Mouse (Mus musculus) urinary bladder, postnatal 14 days (tissue): Measurements from ENCODE around the gene Hrc.
"Not testable (repeated sequence)": the region's sequence is repeated elsewhere in the genome, so short reads cannot be mapped to it uniquely, and the experiment has no call there.

Source experiments
- DNase-seq: peaks from one replicate; pipeline ENCODE4 v3.0.0; 2021; ENCODE audit warnings: low spot score

Gene Hrc

GRCm38 (mm10) chr7:45333431-45333982 lies 1.6 kb upstream of the Hrc start, which contains the start of gene Trpm4:
TSS of gene Trpm4 (minus strand) at chr7:45333780.
- DNase-seq = peak; percentile 95

GRCm38 (mm10) chr7:45334605-45335004 lies 485 bp upstream of the Hrc start:
- no peak for DNase-seq

- no peak for DNase-seq
These were observed 1.2 kb downstream of the Hrc start for GRCm38 (mm10) chr7:45336319-45336718.

DNA sequence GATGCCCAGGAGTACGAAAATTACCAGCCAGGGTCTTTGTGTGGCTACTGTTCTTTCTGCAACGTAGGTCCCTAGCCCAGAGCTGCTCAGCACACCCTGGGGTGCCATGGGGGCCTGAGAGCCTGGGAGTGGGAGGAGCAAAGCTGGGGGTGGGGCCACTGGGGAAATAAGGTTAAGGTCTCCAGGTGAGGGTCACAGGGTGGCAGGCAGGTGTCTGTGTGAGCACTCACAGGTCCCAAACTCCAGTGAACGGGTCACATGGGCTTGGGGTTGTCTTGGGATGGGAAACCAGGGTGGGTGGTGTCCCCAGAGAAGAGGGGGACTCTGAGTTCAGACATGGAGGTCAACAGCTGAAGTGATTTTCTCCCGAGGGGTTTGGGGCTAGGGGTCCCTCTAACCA lies 2.4 kb downstream of the Hrc start:
- DNase-seq = no peak

GRCm38 (mm10) chr7:45338161-45338911 lies 3.2 kb downstream of the Hrc start:
- DNase-seq = peak; percentile 73

GRCm38 (mm10) chr7:45339410-45340065 lies 4.4 kb downstream of the Hrc start:
- peak; percentile 78 for DNase-seq

DNA sequence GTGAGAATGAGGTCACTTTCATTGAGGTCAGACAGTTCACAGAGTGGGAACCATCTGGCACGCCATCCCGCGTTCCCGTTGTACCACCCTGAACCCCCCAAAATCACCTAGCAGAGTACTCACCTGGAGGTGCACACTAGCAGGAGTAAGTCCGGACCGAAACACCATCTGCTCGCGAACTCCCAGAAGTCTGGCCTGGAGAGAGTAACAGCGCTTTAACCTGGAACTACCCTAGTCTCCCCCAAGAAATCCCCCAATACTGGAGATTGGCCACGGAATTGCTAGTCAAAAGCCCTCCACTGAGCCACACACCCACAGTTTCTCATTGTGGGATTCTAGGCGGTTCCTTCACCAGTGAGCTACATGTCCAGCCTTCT lies 5.0 kb downstream of the Hrc start:
- no peak for DNase-seq

- peak; percentile 71 for DNase-seq
These were observed 5.6 kb downstream of the Hrc start for GRCm38 (mm10) chr7:45340669-45341068.

GRCm38 (mm10) chr7:45341303-45341702 lies 6.2 kb downstream of the Hrc start:
- DNase-seq = peak; percentile 86

DNA sequence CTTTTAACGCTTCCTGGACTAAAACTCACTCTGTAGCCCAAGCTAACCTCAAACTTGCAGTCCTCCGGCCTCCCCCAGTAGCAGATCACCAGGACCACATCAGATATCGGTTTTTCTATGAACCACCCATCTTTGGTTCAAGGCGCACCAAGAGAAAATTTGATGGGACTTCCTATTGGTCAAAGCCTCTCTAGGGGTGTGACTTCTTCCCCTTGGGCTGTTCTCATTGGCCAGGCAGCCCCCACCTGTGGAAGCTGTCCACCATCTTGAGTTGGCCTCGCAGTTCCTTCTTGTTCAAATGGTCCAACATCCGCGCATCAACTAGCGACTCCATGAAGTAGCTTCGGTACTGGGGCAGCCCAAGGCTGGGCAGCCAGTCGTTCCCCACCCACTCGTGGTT lies 7.0 kb downstream of the Hrc start:
- DNase-seq = no peak

DNA sequence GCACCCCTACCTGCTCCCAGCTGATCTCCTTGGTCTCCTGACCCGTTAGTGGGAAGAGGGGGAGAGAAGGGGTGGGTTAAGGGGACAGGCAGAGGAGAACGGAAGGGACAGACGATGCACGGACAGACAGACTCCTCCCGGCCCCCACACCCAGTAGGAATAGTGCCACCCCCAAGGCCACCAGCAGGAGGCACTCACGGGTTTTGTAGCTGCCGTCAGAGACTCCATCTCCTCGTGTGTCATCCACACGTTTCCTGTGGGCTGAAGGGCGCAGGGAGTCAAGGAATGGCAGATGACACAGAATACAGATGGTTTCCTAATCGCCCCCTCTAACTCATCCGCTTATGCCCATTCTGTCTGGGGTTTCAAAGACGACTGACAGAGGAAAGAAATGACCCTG lies 8.5 kb downstream of the Hrc start:
- no peak for DNase-seq

DNA sequence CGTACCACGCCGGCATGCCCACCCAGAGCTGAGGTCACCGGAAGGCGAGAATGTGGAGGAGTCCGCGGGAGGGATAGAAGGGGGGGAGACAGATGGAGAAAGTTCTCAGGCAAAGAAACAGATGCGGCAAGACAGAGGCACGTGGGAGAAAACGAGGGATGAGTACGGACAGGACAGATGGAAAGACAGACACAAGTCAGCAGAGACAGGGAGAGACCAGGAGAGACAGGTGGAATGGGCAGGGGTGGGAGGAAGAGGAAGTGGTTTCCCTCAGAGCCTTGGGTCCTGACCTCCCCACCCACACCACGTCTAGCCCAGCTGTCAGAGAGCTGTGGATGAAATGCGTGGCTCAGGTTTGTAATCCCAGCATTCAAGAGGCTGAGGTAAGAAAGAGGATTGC lies 11.8 kb downstream of the Hrc start:
- DNase-seq = no peak

- no peak for DNase-seq
These were observed 18.0 kb downstream of the Hrc start for GRCm38 (mm10) chr7:45353041-45353440.

- DNase-seq = no peak
These were observed 20.4 kb downstream of the Hrc start for GRCm38 (mm10) chr7:45355318-45356020.

- DNase-seq = no peak
These were observed 21.0 kb downstream of the Hrc start for GRCm38 (mm10) chr7:45356087-45356486.

- not testable (repeated sequence) for DNase-seq
These were observed 24.0 kb downstream of the Hrc start for GRCm38 (mm10) chr7:45359081-45359480.

GRCm38 (mm10) chr7:45360404-45361125 lies 25.5 kb downstream of the Hrc start:
- no peak for DNase-seq

- peak; percentile 82 for DNase-seq
These were observed 26.2 kb downstream of the Hrc start for GRCm38 (mm10) chr7:45361243-45361804.

DNA sequence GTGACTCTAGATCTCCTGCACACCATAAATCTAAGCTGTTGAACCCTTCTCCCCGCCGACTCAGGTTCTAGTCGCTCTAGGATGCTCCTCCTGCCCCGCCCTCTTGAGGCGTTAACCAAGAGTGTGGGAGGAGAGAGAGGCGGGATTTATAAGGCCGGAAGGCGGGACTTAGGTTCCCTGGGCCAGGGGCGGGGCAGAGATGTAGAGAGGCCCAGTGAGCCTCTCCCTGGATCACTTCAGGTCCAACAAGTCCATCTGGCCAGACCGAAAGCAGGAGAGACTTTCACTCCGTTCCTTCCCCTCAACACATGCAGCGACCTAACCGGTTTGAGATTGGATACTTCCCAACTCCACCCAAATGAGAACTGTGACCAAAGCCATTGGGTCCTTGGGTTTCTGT lies 27.7 kb downstream of the Hrc start:
- DNase-seq = peak; percentile 86

- DNase-seq = no peak
These were observed 28.9 kb downstream of the Hrc start for GRCm38 (mm10) chr7:45363983-45364382.

- DNase-seq = peak; percentile 60
These were observed 30.9 kb downstream of the Hrc start for GRCm38 (mm10) chr7:45365742-45366651.
